Mouse (Mus musculus): ENCODE results near the gene Scrn1. TPM values are rescaled to one million over a fixed set of nuclear protein-coding genes. Genes with fewer than 3 reads are reported as not detected.
A peak's percentile ranks its signal among the peaks of the same experiment; 100 is the strongest.

Gene Scrn1
- polyA plus RNA-seq, 1 experiment from 2014 or later = 125 TPM

DNA sequence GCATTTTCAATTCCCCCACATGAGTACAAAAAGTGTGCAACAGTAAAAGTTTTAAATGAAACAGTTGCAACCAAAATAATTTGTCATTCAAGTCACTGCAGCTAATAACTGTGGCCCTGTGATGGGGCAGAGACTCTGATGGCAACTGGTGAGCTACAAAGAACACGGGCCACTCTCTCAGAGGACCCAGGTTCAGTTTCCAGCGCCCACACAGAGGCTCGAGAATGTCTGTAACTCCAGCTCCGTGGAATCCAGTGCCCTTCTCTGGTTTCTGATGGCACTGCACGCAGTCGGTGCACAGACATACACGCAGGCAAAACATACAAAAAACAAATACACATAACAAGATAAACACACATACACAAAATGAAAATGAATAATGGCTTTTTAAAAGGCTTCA, 8.6 kb downstream of the Scrn1 start:
- Histone ChIP-seq H3K4me2 (ENCODE audit: low read length) (no peak overlapping the region), H3K27me3 (ENCODE audit: control insufficient read depth, insufficient read depth, low read depth, low read length) (no peaks in the 10 kb centered on the region), H3K9ac (ENCODE audit: low read depth, low read length) (no peak overlapping the region), H3K9me3 (replicated peaks; ENCODE audit: control insufficient read depth, low read length, poor library complexity, severe bottlenecking) (no peaks in the 10 kb centered on the region), H3K36me3 (ENCODE audit: control insufficient read depth, insufficient read depth, low read length) (no peaks in the 10 kb centered on the region), H3K27ac (ENCODE audit: low read length) (no peak overlapping the region), H3K4me1 (ENCODE audit: control insufficient read depth, insufficient read depth, low read length) (peaks cover 30% of the 10 kb centered on the region), H3K4me3 (ENCODE audit: low read depth, low read length) (no peak overlapping the region)
- WGBS = 98% methylated on average over 7 of the region's 7 CpGs
- no peak for ATAC-seq

DNA sequence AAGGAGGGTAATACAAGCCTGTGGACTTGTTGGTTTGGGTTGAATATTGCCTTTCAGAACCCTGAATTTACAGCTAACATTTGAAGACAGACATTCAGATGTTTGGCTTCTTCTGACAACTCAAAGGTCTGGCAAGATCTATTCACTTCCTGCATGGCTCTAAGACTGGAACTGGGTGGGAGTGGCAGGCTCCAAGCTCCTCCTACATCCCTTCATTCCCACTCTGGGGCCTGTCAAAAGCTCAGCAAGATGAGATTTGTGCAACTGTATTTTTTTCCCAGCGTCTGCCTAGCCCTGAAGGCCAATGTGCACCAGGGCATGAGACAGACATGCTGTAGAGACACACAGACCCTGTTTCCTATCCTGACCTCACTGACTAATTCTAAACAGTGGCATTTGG, 10.5 kb downstream of the Scrn1 start:
- H3K9me3 ChIP-seq (replicated peaks; ENCODE audit: control insufficient read depth, low read length, poor library complexity, severe bottlenecking) = no peaks in the 10 kb centered on the region
- H3K9ac ChIP-seq (ENCODE audit: low read depth, low read length) = no peak overlapping the region
- no peak for ATAC-seq
- H3K4me3 ChIP-seq (ENCODE audit: low read depth, low read length) = no peak overlapping the region
- peaks cover 32% of the 10 kb centered on the region for H3K4me1 ChIP-seq (ENCODE audit: control insufficient read depth, insufficient read depth, low read length)
- H3K27me3 ChIP-seq (ENCODE audit: control insufficient read depth, insufficient read depth, low read depth, low read length) = no peaks in the 10 kb centered on the region
- no peak overlapping the region for H3K27ac ChIP-seq (ENCODE audit: low read length)
- 25% methylated on average over 1 of the region's 1 CpGs for WGBS
- no peak overlapping the region for H3K4me2 ChIP-seq (ENCODE audit: low read length)
- no peaks in the 10 kb centered on the region for H3K36me3 ChIP-seq (ENCODE audit: control insufficient read depth, insufficient read depth, low read length)

- ATAC-seq = peak; percentile 84
- WGBS = 8% methylated on average over 8 of the region's 8 CpGs
- no peak overlapping the region for H3K9ac ChIP-seq (ENCODE audit: low read depth, low read length)
- 0 out of 2 replicates have a peak overlapping the region, but pooled peaks have one; percentile 1 for H3K4me2 ChIP-seq (ENCODE audit: low read length)
- H3K9me3 ChIP-seq (replicated peaks; ENCODE audit: control insufficient read depth, low read length, poor library complexity, severe bottlenecking) = no peaks in the 10 kb centered on the region
- peaks cover 33% of the 10 kb centered on the region for H3K4me1 ChIP-seq (ENCODE audit: control insufficient read depth, insufficient read depth, low read length)
- no peaks in the 10 kb centered on the region for H3K36me3 ChIP-seq (ENCODE audit: control insufficient read depth, insufficient read depth, low read length)
- H3K27ac ChIP-seq (ENCODE audit: low read length) = peak overlapping the region; percentile 66
- H3K4me3 ChIP-seq (ENCODE audit: low read depth, low read length) = no peak overlapping the region
- H3K27me3 ChIP-seq (ENCODE audit: control insufficient read depth, insufficient read depth, low read depth, low read length) = no peaks in the 10 kb centered on the region
These were observed 11.8 kb downstream of the Scrn1 start for GRCm38 (mm10) chr6:54554341-54555110.

- Histone ChIP-seq H3K27me3 (ENCODE audit: control insufficient read depth, insufficient read depth, low read depth, low read length) (no peaks in the 10 kb centered on the region), H3K9me3 (replicated peaks; ENCODE audit: control insufficient read depth, low read length, poor library complexity, severe bottlenecking) (no peaks in the 10 kb centered on the region), H3K4me2 (ENCODE audit: low read length) (no peak overlapping the region), H3K27ac (ENCODE audit: low read length) (peak overlapping the region; percentile 66), H3K36me3 (ENCODE audit: control insufficient read depth, insufficient read depth, low read length) (no peaks in the 10 kb centered on the region), H3K9ac (ENCODE audit: low read depth, low read length) (no peak overlapping the region), H3K4me1 (ENCODE audit: control insufficient read depth, insufficient read depth, low read length) (peaks cover 41% of the 10 kb centered on the region), H3K4me3 (ENCODE audit: low read depth, low read length) (no peak overlapping the region)
- ATAC-seq = no peak
- 47% methylated on average over 2 of the region's 2 CpGs for WGBS
These were observed 12.7 kb downstream of the Scrn1 start for GRCm38 (mm10) chr6:54553632-54554031.

GRCm38 (mm10) chr6:54552721-54553413, 13.4 kb downstream of the Scrn1 start:
- Histone ChIP-seq H3K4me2 (ENCODE audit: low read length) (no peak overlapping the region), H3K4me1 (ENCODE audit: control insufficient read depth, insufficient read depth, low read length) (peaks cover 43% of the 10 kb centered on the region)

DNA sequence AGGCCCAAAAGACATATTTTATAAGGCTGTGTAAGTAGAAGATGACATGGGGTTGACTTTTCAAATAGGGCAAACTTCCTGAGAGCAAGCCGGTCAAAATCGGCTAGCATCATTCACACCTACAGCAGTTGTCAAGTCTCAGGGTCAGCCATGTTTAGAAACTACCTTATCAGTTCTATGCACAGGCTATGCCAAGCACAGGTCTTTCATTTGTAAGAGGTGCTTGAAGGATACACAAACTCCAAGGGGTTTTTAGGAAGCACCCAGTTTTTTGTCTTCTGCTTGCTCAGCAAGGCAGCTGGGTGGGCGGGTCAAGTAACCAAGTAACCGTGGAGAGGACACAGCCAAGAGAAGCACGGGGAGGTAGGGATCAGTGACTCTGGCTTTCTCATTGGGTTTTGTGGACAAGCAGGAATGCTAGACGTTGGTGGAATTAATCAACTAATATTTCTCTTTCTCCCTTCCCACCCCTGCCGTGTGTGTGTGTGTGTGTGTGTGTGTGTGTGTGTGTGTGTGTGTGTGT, 15.4 kb downstream of the Scrn1 start:
- Histone ChIP-seq H3K4me2 (ENCODE audit: low read length) (no peak overlapping the region), H3K4me3 (ENCODE audit: low read depth, low read length) (no peak overlapping the region), H3K36me3 (ENCODE audit: control insufficient read depth, insufficient read depth, low read length) (peaks cover 4% of the 10 kb centered on the region; the same call in 1 of the 2 replicates), H3K4me1 (ENCODE audit: control insufficient read depth, insufficient read depth, low read length) (peaks cover 43% of the 10 kb centered on the region), H3K9ac (ENCODE audit: low read depth, low read length) (no peak overlapping the region), H3K27me3 (ENCODE audit: control insufficient read depth, insufficient read depth, low read depth, low read length) (no peaks in the 10 kb centered on the region), H3K9me3 (replicated peaks; ENCODE audit: control insufficient read depth, low read length, poor library complexity, severe bottlenecking) (no peaks in the 10 kb centered on the region), H3K27ac (ENCODE audit: low read length) (no peak overlapping the region)
- ATAC-seq = no peak
- 64% methylated on average over 7 of the region's 7 CpGs for WGBS

More at GRCm38 (mm10) chr6:54552721-54553413, 13.4 kb downstream of the Scrn1 start:
- Histone ChIP-seq H3K36me3 (ENCODE audit: control insufficient read depth, insufficient read depth, low read length) (no peaks in the 10 kb centered on the region), H3K27me3 (ENCODE audit: control insufficient read depth, insufficient read depth, low read depth, low read length) (no peaks in the 10 kb centered on the region), H3K4me3 (ENCODE audit: low read depth, low read length) (no peak overlapping the region), H3K9me3 (replicated peaks; ENCODE audit: control insufficient read depth, low read length, poor library complexity, severe bottlenecking) (no peaks in the 10 kb centered on the region), H3K9ac (ENCODE audit: low read depth, low read length) (no peak overlapping the region), H3K27ac (ENCODE audit: low read length) (peak overlapping the region; percentile 52; the same call in 1 of the 2 replicates)
- ATAC-seq = peak; percentile 47
- 19% methylated on average over 9 of the region's 9 CpGs for WGBS

DNA sequence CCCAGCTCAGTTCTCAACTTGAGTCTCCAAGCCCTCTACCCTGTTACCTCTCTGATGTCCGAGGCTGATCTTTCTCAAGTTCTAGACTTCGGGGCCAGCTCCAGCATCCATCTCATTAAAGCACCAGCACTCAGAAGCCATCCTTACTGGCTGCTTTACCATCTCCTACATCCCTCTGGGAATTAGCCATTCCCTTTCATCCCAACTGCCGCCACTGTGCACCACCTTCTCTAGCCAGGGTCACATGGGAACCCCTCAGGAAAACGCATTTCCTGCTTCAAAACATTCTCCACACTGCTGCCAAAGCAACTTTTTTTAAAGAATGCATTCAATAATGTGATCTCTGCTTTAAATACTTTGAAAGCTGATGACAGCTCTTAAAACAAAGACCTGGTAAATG, 17.0 kb downstream of the Scrn1 start:
- Histone ChIP-seq H3K36me3 (ENCODE audit: control insufficient read depth, insufficient read depth, low read length) (peaks cover 4% of the 10 kb centered on the region; the same call in 1 of the 2 replicates), H3K27ac (ENCODE audit: low read length) (peak overlapping the region; percentile 29), H3K9ac (ENCODE audit: low read depth, low read length) (no peak overlapping the region), H3K4me1 (ENCODE audit: control insufficient read depth, insufficient read depth, low read length) (peaks cover 31% of the 10 kb centered on the region), H3K27me3 (ENCODE audit: control insufficient read depth, insufficient read depth, low read depth, low read length) (no peaks in the 10 kb centered on the region), H3K4me2 (ENCODE audit: low read length) (no peak overlapping the region), H3K9me3 (replicated peaks; ENCODE audit: control insufficient read depth, low read length, poor library complexity, severe bottlenecking) (no peaks in the 10 kb centered on the region), H3K4me3 (ENCODE audit: low read depth, low read length) (no peak overlapping the region)
- no peak for ATAC-seq
- WGBS = 66% methylated on average over 4 of the region's 4 CpGs

GRCm38 (mm10) chr6:54548314-54549019, 17.8 kb downstream of the Scrn1 start:
- ATAC-seq = peak; percentile 52; the same call in 1 of the 2 replicates
- no peaks in the 10 kb centered on the region for H3K27me3 ChIP-seq (ENCODE audit: control insufficient read depth, insufficient read depth, low read depth, low read length)
- WGBS = 58% methylated on average over 13 of the region's 13 CpGs
- H3K36me3 ChIP-seq (ENCODE audit: control insufficient read depth, insufficient read depth, low read length) = peaks cover 9% of the 10 kb centered on the region; the same call in 1 of the 2 replicates
- H3K4me1 ChIP-seq (ENCODE audit: control insufficient read depth, insufficient read depth, low read length) = peaks cover 23% of the 10 kb centered on the region
- H3K9me3 ChIP-seq (replicated peaks; ENCODE audit: control insufficient read depth, low read length, poor library complexity, severe bottlenecking) = no peaks in the 10 kb centered on the region
- no peak overlapping the region for H3K27ac ChIP-seq (ENCODE audit: low read length)
- no peak overlapping the region for H3K9ac ChIP-seq (ENCODE audit: low read depth, low read length)
- H3K4me2 ChIP-seq (ENCODE audit: low read length) = no peak overlapping the region
- H3K4me3 ChIP-seq (ENCODE audit: low read depth, low read length) = no peak overlapping the region
